Mouse (Mus musculus) heart, adult 2 months (tissue): ENCODE measurements at regions not wholly inside any gene's neighbourhood (a gene's known extent, or its start where the extent isn't known, plus 50 kb on each side); places are given as distances from the start of the nearest gene placed in this dataset.
A peak's percentile ranks its signal among the peaks of the same experiment; 100 is the strongest.

Experiments used
- DNase-seq, 2 experiments: peaks; one replicate each; pipeline ENCODE4 v3.0.0; 2021
- H3K27ac ChIP-seq: fragments of 200-600 bp; 2 replicates; pipeline ENCODE4 v1.8.1; 2022
- H3K27me3 ChIP-seq: fragments of 200-500 bp; 2 replicates; pipeline ENCODE4 v1.6.1; 2012; ENCODE audit warnings: mild to moderate bottlenecking, low read length, inconsistent platforms, mixed read lengths; ENCODE audit not compliant: control insufficient read depth, insufficient read depth
- H3K36me3 ChIP-seq: fragments of 200-500 bp; 2 replicates; pipeline ENCODE4 v1.6.1; 2012; ENCODE audit warnings: low read length, inconsistent platforms; ENCODE audit not compliant: control insufficient read depth, insufficient read depth
- H3K4me1 ChIP-seq: fragments of 200-500 bp; 2 replicates; pipeline ENCODE4 v1.6.1; 2011; ENCODE audit warnings: low read length; ENCODE audit not compliant: control insufficient read depth, insufficient read depth
- H3K4me3 ChIP-seq: fragments of 200-600 bp; 2 replicates; pipeline ENCODE4 v1.8.1; 2022
- H3K79me2 ChIP-seq: fragments of 200-500 bp; replicated peaks from 2 replicates; pipeline ENCODE4 v1.6.1; 2012; ENCODE audit warnings: mild to moderate bottlenecking, inconsistent platforms, low read length, moderate library complexity, mixed read lengths; ENCODE audit not compliant: control insufficient read depth, insufficient read depth
- H3K9ac ChIP-seq: fragments of 200-500 bp; 2 replicates; pipeline ENCODE4 v1.6.1; 2012; ENCODE audit warnings: low read depth, mild to moderate bottlenecking, control low read depth, inconsistent platforms, low read length, mixed read lengths
- CTCF ChIP-seq: fragments of 200-600 bp; IDR thresholded peaks from 2 replicates; pipeline ENCODE4 v1.8.1; 2022; ENCODE audit warnings: antibody characterized with exemption, mild to moderate bottlenecking, moderate library complexity
- EP300 ChIP-seq: fragments of 200-500 bp; IDR thresholded peaks from 2 replicates; pipeline ENCODE4 v1.6.1; 2011; ENCODE audit warnings: low read depth, low read length, control low read depth; ENCODE audit not compliant: insufficient read depth
- POLR2A ChIP-seq: fragments of 200-500 bp; IDR thresholded peaks from 2 replicates; pipeline ENCODE4 v1.6.1; 2011; ENCODE audit warnings: mild to moderate bottlenecking, low read depth, low read length, control low read depth; ENCODE audit not compliant: insufficient read depth
- WGBS: fragments of 180-500 bp; shearing (Covaris S2); methylation state at CpG from one replicate; pipeline ENCODE4 v1.1.7; 2018; 5-methylcytosine and 5-hydroxymethylcytosine counted together
- intact Hi-C: fragments of 180-260 bp; cut with DNase I; formaldehyde crosslinking; loops from one replicate; pipeline ENCODE4 v1.15.1; 2025

DNA sequence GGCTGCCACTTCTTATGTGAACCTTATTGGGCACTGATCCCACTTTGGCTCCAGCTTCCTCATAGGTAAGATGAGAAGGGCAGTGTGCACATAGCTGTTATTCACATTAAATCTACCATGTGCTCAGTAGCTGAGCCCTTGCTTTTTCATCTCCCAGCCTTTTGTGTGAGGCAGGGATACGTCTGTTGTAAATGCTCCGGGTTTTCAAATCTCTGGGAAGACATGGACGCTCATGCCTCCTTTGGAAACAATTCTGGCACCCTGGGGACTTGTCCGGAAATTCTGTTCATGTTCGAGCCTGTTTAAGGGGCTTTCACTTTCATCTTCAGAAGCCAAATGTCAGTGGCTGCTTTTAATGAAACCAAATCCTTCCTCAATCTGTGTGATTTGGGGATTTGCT lies 312.7 kb downstream of the Bcl11a start:
- H3K4me1 ChIP-seq = peaks cover 3% of the 10 kb centered on the region

GRCm38 (mm10) chr11:24391385-24391784 lies 313.5 kb downstream of the Bcl11a start:
- TF ChIP-seq EP300 = no peak
- TF ChIP-seq CTCF = no peak
- TF ChIP-seq POLR2A = no peak
- 74% methylated on average over 1 of the region's 1 CpGs for WGBS
- no peaks in the 10 kb centered on the region for H3K79me2 ChIP-seq
- intact Hi-C loops = no loop called here
- no peak overlapping the region for H3K27ac ChIP-seq
- DNase-seq = no peak
- H3K4me1 ChIP-seq = peaks cover 3% of the 10 kb centered on the region
- H3K36me3 ChIP-seq = no peaks in the 10 kb centered on the region
- no peak overlapping the region for H3K4me3 ChIP-seq
- H3K27me3 ChIP-seq = no peaks in the 10 kb centered on the region
- no peak overlapping the region for H3K9ac ChIP-seq

More for the DNA sequence above, 312.7 kb downstream of the Bcl11a start:
- Histone ChIP-seq H3K4me3 (no peak overlapping the region), H3K36me3 (no peaks in the 10 kb centered on the region), H3K27me3 (no peaks in the 10 kb centered on the region), H3K79me2 (no peaks in the 10 kb centered on the region), H3K9ac (no peak overlapping the region; the same call in 1 of the 2 replicates), H3K27ac (no peak overlapping the region)
- no peak for TF ChIP-seq EP300
- no peak for TF ChIP-seq POLR2A
- no peak for TF ChIP-seq CTCF
- DNase-seq = peak in 1 of 2 experiments; percentile 17
- WGBS = 47% methylated on average over 5 of the region's 5 CpGs
- intact Hi-C loops = no loop called here

DNA sequence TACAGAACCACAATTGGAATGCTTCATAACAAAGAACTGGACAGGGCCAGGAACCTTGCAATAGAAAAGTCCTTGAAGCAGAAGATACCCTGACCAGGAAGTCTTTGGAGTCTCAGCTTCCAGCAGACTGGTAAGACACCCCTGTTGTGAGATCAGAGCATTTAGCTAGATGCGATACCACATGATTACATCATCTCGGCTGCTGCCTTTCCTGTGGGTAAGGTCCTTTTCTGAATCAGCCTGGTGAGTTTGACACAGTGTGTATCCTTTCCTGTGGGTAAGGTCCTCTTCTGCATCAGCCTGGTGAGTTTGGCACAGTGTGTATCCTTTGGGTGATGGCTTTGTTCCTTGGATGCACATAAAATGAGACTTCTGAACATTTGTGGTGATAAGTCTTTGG lies 317.6 kb downstream of the Bcl11a start:
- intact Hi-C loops = no loop called here
- no peak for DNase-seq
- H3K79me2 ChIP-seq = no peaks in the 10 kb centered on the region
- H3K27ac ChIP-seq = no peak overlapping the region
- TF ChIP-seq CTCF (no peak), EP300 (no peak), POLR2A (no peak)
- WGBS = 66% methylated on average over 2 of the region's 2 CpGs
- H3K4me3 ChIP-seq = no peak overlapping the region
- H3K27me3 ChIP-seq = no peaks in the 10 kb centered on the region
- H3K9ac ChIP-seq = no peak overlapping the region
- no peaks in the 10 kb centered on the region for H3K36me3 ChIP-seq
- H3K4me1 ChIP-seq = peaks cover 2% of the 10 kb centered on the region

DNA sequence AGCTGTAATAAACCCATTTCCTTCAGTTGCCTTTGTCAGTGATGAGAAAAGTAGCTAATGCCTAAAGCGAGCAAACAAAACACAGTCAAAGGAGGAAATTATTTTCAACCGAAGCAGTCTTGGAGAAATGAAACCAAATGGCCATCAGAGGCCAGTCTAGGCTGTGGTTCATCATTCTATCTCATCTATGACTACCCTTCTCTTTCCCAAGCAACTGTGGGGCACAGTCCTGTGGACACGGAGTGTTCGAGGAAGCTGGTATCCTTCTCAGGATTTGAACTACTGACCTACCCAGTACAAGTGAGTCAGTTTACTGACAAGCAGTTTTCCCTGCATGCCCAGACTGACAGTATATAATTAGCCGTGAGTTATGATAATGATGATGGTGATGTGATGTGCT lies 319.1 kb downstream of the Bcl11a start:
- TF ChIP-seq CTCF (no peak), POLR2A (no peak), EP300 (no peak)
- Histone ChIP-seq H3K36me3 (no peaks in the 10 kb centered on the region), H3K9ac (no peak overlapping the region), H3K4me3 (no peak overlapping the region), H3K27me3 (no peaks in the 10 kb centered on the region), H3K4me1 (no peaks in the 10 kb centered on the region), H3K27ac (no peak overlapping the region), H3K79me2 (no peaks in the 10 kb centered on the region)
- intact Hi-C loops = no loop called here
- no peak for DNase-seq
- WGBS = 86% methylated on average over 5 of the region's 5 CpGs

DNA sequence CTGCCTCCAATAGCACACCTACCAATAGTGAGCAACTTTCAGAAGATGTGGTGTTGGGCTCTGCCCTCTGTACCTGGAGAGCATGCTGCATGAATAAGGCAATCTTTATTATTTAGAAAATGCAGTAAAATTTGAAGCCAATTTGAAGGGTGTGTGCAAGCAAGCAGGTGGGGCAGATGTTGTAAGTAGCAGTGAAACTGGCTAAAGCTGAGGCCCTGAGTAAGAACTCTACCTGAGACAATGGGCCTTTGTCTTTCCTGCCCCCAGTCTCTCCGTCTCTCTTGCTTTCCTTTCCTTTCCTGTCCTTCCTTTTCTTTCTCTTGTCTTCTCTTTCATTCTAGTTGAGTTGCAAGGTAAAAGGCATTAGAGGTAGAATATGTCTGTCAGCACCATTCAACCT lies 319.9 kb downstream of the Bcl11a start:
- WGBS = 59% methylated on average over 1 of the region's 1 CpGs
- Histone ChIP-seq H3K27me3 (no peaks in the 10 kb centered on the region), H3K36me3 (no peaks in the 10 kb centered on the region), H3K4me3 (no peak overlapping the region), H3K27ac (no peak overlapping the region), H3K4me1 (no peaks in the 10 kb centered on the region; the same call in 1 of the 2 replicates), H3K79me2 (no peaks in the 10 kb centered on the region), H3K9ac (no peak overlapping the region)
- DNase-seq = no peak
- TF ChIP-seq CTCF (no peak), POLR2A (no peak), EP300 (no peak)
- intact Hi-C loops = no loop called here

DNA sequence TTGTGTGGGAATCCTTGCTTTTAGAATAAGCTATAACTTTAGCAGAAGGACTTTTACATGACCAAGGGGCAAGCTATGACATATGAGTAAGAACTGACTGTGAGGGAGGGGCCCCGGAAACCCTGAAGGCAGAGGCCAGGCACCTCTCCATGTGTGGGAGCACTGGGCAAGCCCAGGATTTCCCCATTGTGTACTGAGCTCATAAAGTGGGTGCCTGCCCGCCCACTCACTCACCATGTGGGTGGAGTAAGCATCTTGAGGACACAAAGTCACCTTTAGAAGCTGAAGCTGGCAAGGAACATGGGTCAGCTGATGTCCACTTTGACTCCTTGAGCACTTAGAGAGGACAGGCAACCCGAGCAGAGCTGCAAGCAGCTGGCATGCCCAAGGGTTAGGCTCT lies 323.3 kb downstream of the Bcl11a start:
- 70% methylated on average over 3 of the region's 3 CpGs for WGBS
- intact Hi-C loops = no loop called here

More for the DNA sequence above, 323.3 kb downstream of the Bcl11a start:
- H3K79me2 ChIP-seq = no peaks in the 10 kb centered on the region
- TF ChIP-seq EP300 (no peak), CTCF (no peak), POLR2A (no peak)
- H3K36me3 ChIP-seq = no peaks in the 10 kb centered on the region
- no peak overlapping the region for H3K27ac ChIP-seq
- H3K4me3 ChIP-seq = no peak overlapping the region
- no peaks in the 10 kb centered on the region; the same call in 1 of the 2 replicates for H3K4me1 ChIP-seq
- no peak for DNase-seq
- H3K27me3 ChIP-seq = no peaks in the 10 kb centered on the region
- no peak overlapping the region for H3K9ac ChIP-seq
